ENCODE assay signal across 20 mouse cellular contexts in genomic region chr15:100576810-100577209, GRCm38 (mm10). TPM values are rescaled to one million over a fixed set of nuclear protein-coding genes. Genes with fewer than 3 reads are reported as not detected.
A peak's percentile ranks its signal among the peaks of the same experiment; 100 is the strongest.
DNase-seq lines count a peak whose midpoint lies in the region; ATAC-seq lines count a peak whose summit lies in the region.
"Had no signal": no experiment of that assay in that cellular context is flagged by ENCODE, and none has a peak within 500 bp of the region (broad histone marks: within the 10 kb centered on the region; RNA-seq: fewer than 3 reads in every experiment).

No protein-coding gene starts in this region.

- H3K27me3 ChIP-seq in kidney, embryonic 16.5 days (ENCODE audit: insufficient read depth, low read length): no peaks in the 10 kb centered on the region
- H3K27me3 ChIP-seq: embryonic facial prominence, embryonic 13.5 days; embryonic facial prominence, embryonic 15.5 days; forebrain, embryonic 12.5 days had no signal

- WGBS in kidney, embryonic 16.5 days: 75% methylated on average over 6 of the region's 6 CpGs

- H3K9me3 ChIP-seq in kidney, embryonic 16.5 days (ENCODE audit: low read length): no peaks in the 10 kb centered on the region
- H3K9me3 ChIP-seq: embryonic facial prominence, embryonic 13.5 days; embryonic facial prominence, embryonic 15.5 days; forebrain, embryonic 10.5 days; forebrain, embryonic 12.5 days had no signal

- H3K27ac ChIP-seq in kidney, embryonic 16.5 days (ENCODE audit: low read length): no peak overlapping the region
- H3K27ac ChIP-seq: embryonic facial prominence, embryonic 13.5 days; embryonic facial prominence, embryonic 15.5 days; forebrain, embryonic 10.5 days; forebrain, embryonic 12.5 days had no signal

- H3K4me2 ChIP-seq in kidney, embryonic 16.5 days (replicated peaks; ENCODE audit: low read depth, low read length): no peak overlapping the region
- H3K4me2 ChIP-seq: embryonic facial prominence, embryonic 13.5 days; embryonic facial prominence, embryonic 15.5 days; forebrain, embryonic 12.5 days had no signal

- H3K9ac ChIP-seq in kidney, embryonic 16.5 days (replicated peaks; ENCODE audit: low read length): no peak overlapping the region
- H3K9ac ChIP-seq: embryonic facial prominence, embryonic 13.5 days; embryonic facial prominence, embryonic 15.5 days; forebrain, embryonic 12.5 days had no signal

- peak; percentile 44 to 49 for DNase-seq in cerebellum, postnatal 14 days
- DNase-seq in cerebellum, postnatal 4 days (ENCODE audit: low spot score in 2 of 2): no peak
- DNase-seq in kidney, adult 11 months: peak; percentile 37
- DNase-seq in kidney, adult 9 months: peak; percentile 51
- DNase-seq in kidney, postnatal 10 days: no peak
- DNase-seq: adrenal gland, adult 2 months; adrenal gland, postnatal 10 days; adrenal gland, postnatal 25 days; cerebellum, adult 11 months; cerebellum, adult 18-20 months; cerebellum, adult 8-10 months; embryo, embryonic 11 days had no signal

- no peak for ATAC-seq in kidney, embryonic 16.5 days (ENCODE audit: low FRiP score, low TSS enrichment)
- ATAC-seq: forebrain, embryonic 14.5 days; forebrain, embryonic 16.5 days had no signal

- H3K4me1 ChIP-seq in kidney, embryonic 16.5 days (ENCODE audit: insufficient read depth, low read length): 0 out of 2 replicates have a peak, but pooled peaks cover 8% of the 10 kb centered on the region

- no peak overlapping the region for H3K4me3 ChIP-seq in kidney, embryonic 16.5 days (ENCODE audit: low read length)
- H3K4me3 ChIP-seq: embryonic facial prominence, embryonic 13.5 days; embryonic facial prominence, embryonic 15.5 days; erythroblast, embryonic 14.5 days; forebrain, embryonic 10.5 days; forebrain, embryonic 12.5 days had no signal

- H3K36me3 ChIP-seq in kidney, embryonic 16.5 days (ENCODE audit: insufficient read depth, low read length): peaks cover 3% of the 10 kb centered on the region; the same call in 1 of the 2 replicates
- H3K36me3 ChIP-seq: forebrain, embryonic 10.5 days had no signal

RNA-seq across cellular contexts. Expression of gene Pou6f1, which starts 23.0 kb away (rescaled TPM):
- 10.1 and 10.2 TPM in 2 replicates for polyA plus RNA-seq in kidney, embryonic 16.5 days (2015; fragmentation: Nextera tagmentation; extraction: Ambion mirVana)

RNA-seq across cellular contexts. Expression of gene Tfcp2, which starts 25.0 kb away (rescaled TPM):
- polyA plus RNA-seq in kidney, embryonic 16.5 days (2015; fragmentation: Nextera tagmentation; extraction: Ambion mirVana): 37.5 and 37.8 TPM in 2 replicates

RNA-seq across cellular contexts. Expression of gene Dazap2, which starts 38.3 kb away (rescaled TPM):
- polyA plus RNA-seq in kidney, embryonic 16.5 days (2015; fragmentation: Nextera tagmentation; extraction: Ambion mirVana): 262 and 290 TPM in 2 replicates

RNA-seq across cellular contexts. Expression of gene Smagp, which starts 59.9 kb away (rescaled TPM):
- 41.6 and 45.4 TPM in 2 replicates for polyA plus RNA-seq in kidney, embryonic 16.5 days (2015; fragmentation: Nextera tagmentation; extraction: Ambion mirVana)

Comparison
In these comparisons a context has a peak if more than half of its experiments do, and no peak if none do; other contexts are left out.
1. DNase-seq: peak in cerebellum, postnatal 14 days (2 of 2), kidney, adult 11 months (single experiment) and kidney, adult 9 months (single experiment); none in cerebellum, postnatal 4 days (0 of 2) and kidney, postnatal 10 days (single experiment).